Mouse (Mus musculus) spleen, adult 2 months (tissue): ENCODE data around the gene Msl3. TPM values are rescaled to one million over a fixed set of nuclear protein-coding genes. Genes with fewer than 3 reads are reported as not detected.

Experiments
- DNase-seq, 2 experiments: peaks; one replicate each; pipeline versions ENCODE4 v3.0.0 to v3.0.0-alpha.2; 2012 to 2021; ENCODE audit warnings: low spot score in 2 of 2, low read depth in 1 of 2
- H3K27ac ChIP-seq: fragments of 200-500 bp; 2 replicates; pipeline ENCODE4 v1.5.1; 2012; ENCODE audit warnings: low read length, inconsistent platforms; ENCODE audit not compliant: insufficient read depth
- H3K27me3 ChIP-seq: fragments of 200-500 bp; 2 replicates; pipeline ENCODE4 v1.6.1; 2012; ENCODE audit warnings: mild to moderate bottlenecking, moderate library complexity, low read length, inconsistent platforms; ENCODE audit not compliant: control insufficient read depth, insufficient read depth
- H3K36me3 ChIP-seq: fragments of 200-500 bp; 2 replicates; pipeline ENCODE4 v1.6.1; 2012; ENCODE audit warnings: mild to moderate bottlenecking, low read length, inconsistent platforms; ENCODE audit not compliant: control insufficient read depth, insufficient read depth
- H3K4me1 ChIP-seq: fragments of 200-500 bp; 2 replicates; pipeline ENCODE4 v1.6.1; 2011; ENCODE audit warnings: inconsistent platforms; ENCODE audit not compliant: control insufficient read depth, insufficient read depth, insufficient read length
- H3K4me3 ChIP-seq: fragments of 200-500 bp; 2 replicates; pipeline ENCODE4 v1.5.1; 2011; ENCODE audit warnings: mild to moderate bottlenecking, inconsistent platforms; ENCODE audit not compliant: insufficient read depth, insufficient read length; ENCODE audit errors: extremely low read depth
- CTCF ChIP-seq: fragments of 200-500 bp; IDR thresholded peaks from 2 replicates; pipeline ENCODE4 v1.5.1; 2011; ENCODE audit warnings: mild to moderate bottlenecking, inconsistent platforms; ENCODE audit not compliant: insufficient read depth, insufficient read length, insufficient replicate concordance; ENCODE audit errors: extremely low read depth
- POLR2A ChIP-seq: fragments of 200-500 bp; IDR thresholded peaks from 2 replicates; pipeline ENCODE4 v1.6.1; 2011; ENCODE audit warnings: low read depth, low read length, inconsistent platforms
- WGBS: fragments of 180-500 bp; shearing (Covaris S2); methylation state at CpG from one replicate; pipeline ENCODE4 v1.1.7; 2018; 5-methylcytosine and 5-hydroxymethylcytosine counted together
- polyA plus RNA-seq: library from polyadenylated mRNA; depleted of rRNA; stranded (reverse); fragments of >200 nt; gene quantifications from 2 replicates; pipeline ENCODE4 v1.2.3, GENCODE M21; 2012; rRNA removed

Msl3 gene
- 7.8 and 8.9 TPM in 2 replicates for polyA plus RNA-seq

- peak; percentile 70 to 79 for DNase-seq
- no peak for TF ChIP-seq POLR2A
- no peak for TF ChIP-seq CTCF
- 35% methylated on average over 83 of the region's 88 CpGs for WGBS
Measured at GRCm38 (mm10) chrX:168673525-168674406, at the start of gene Msl3. Gene Msl3 (minus strand): TSS chrX:168673898.

GRCm38 (mm10) chrX:168717969-168718368 is 44.3 kb upstream of the Msl3 start:
- Histone ChIP-seq H3K27me3 (no peaks in the 10 kb centered on the region), H3K4me1 (no peaks in the 10 kb centered on the region), H3K27ac (no peak overlapping the region), H3K4me3 (no peak overlapping the region), H3K36me3 (no peaks in the 10 kb centered on the region)
- no peak for DNase-seq
- 59% methylated on average over 2 of the region's 2 CpGs for WGBS
- TF ChIP-seq POLR2A (no peak), CTCF (no peak)

More at GRCm38 (mm10) chrX:168673525-168674406, at the start of gene Msl3:
- peaks cover 2% of the 10 kb centered on the region; the same call in 1 of the 2 replicates for H3K36me3 ChIP-seq
- peak within 1 kb of the TSS; percentile 90 for H3K4me3 ChIP-seq
- peak within 1 kb of the TSS; percentile 99 for H3K27ac ChIP-seq
- H3K4me1 ChIP-seq = no peaks in the 10 kb centered on the region; the same call in 1 of the 2 replicates
- H3K27me3 ChIP-seq = no peaks in the 10 kb centered on the region

- Histone ChIP-seq H3K4me1 (no peaks in the 10 kb centered on the region; the same call in 1 of the 2 replicates), H3K27me3 (no peaks in the 10 kb centered on the region), H3K27ac (peak overlapping the region; percentile 41; the same call in 1 of the 2 replicates), H3K36me3 (0 out of 2 replicates have a peak, but pooled peaks cover 1% of the 10 kb centered on the region), H3K4me3 (peak overlapping the region; percentile 90)
- DNase-seq = no peak
- TF ChIP-seq POLR2A = no peak
- no peak for TF ChIP-seq CTCF
- 31% methylated on average over 10 of the region's 10 CpGs for WGBS
Measured at GRCm38 (mm10) chrX:168674407-168674962, 787 bp upstream of the Msl3 start.

GRCm38 (mm10) chrX:168672913-168673524 is 679 bp downstream of the Msl3 start:
- TF ChIP-seq CTCF (no peak), POLR2A (no peak)
- Histone ChIP-seq H3K27me3 (no peaks in the 10 kb centered on the region), H3K27ac (peak overlapping the region; percentile 99), H3K4me3 (peak overlapping the region; percentile 90), H3K36me3 (peaks cover 4% of the 10 kb centered on the region), H3K4me1 (no peaks in the 10 kb centered on the region; the same call in 1 of the 2 replicates)
- no peak for DNase-seq
- WGBS = 41% methylated on average over 31 of the region's 31 CpGs

GRCm38 (mm10) chrX:168672425-168672824 is 1.3 kb downstream of the Msl3 start:
- peaks cover 6% of the 10 kb centered on the region for H3K36me3 ChIP-seq
- no peaks in the 10 kb centered on the region; the same call in 1 of the 2 replicates for H3K4me1 ChIP-seq
- peak; percentile 58 to 75 for DNase-seq
- TF ChIP-seq CTCF = no peak
- TF ChIP-seq POLR2A = no peak
- peak overlapping the region; percentile 99 for H3K27ac ChIP-seq
- H3K27me3 ChIP-seq = no peaks in the 10 kb centered on the region
- WGBS = 27% methylated on average over 9 of the region's 9 CpGs
- H3K4me3 ChIP-seq = peak overlapping the region; percentile 90

- Histone ChIP-seq H3K4me1 (no peaks in the 10 kb centered on the region), H3K27ac (no peak overlapping the region), H3K27me3 (no peaks in the 10 kb centered on the region), H3K4me3 (no peak overlapping the region), H3K36me3 (peaks cover 8% of the 10 kb centered on the region)
- 83% methylated on average over 12 of the region's 12 CpGs for WGBS
- no peak for DNase-seq
- TF ChIP-seq POLR2A (no peak), CTCF (no peak)
Measured at GRCm38 (mm10) chrX:168663982-168664689, 9.6 kb downstream of the Msl3 start.
